Mouse (Mus musculus) left cerebral cortex, postnatal 25 days (tissue): ENCODE data around the gene Tollip. TPM values are rescaled to one million over a fixed set of nuclear protein-coding genes. Genes with fewer than 3 reads are reported as not detected.
A peak's percentile ranks its signal among the peaks of the same experiment; 100 is the strongest.

Experiments
- DNase-seq, 2 experiments: peaks; one replicate each; pipeline ENCODE4 v3.0.0; 2022; ENCODE audit warnings: low spot score in 2 of 2, mixed read lengths in 1 of 2
- intact Hi-C: fragments of 180-260 bp; cut with DNase I; formaldehyde crosslinking; loops from one replicate; pipeline ENCODE4 v1.15.1; 2025
- total RNA-seq, 2 experiments: library from RNA; stranded (reverse); gene quantifications; 2 replicates each; pipeline ENCODE4 v1.2.3; 2021

The Tollip gene
- 100 to 1,000 TPM; 138 to 140 TPM for total RNA-seq

- no peak for DNase-seq
- intact Hi-C loops, result no loop called here
These were observed at the start of gene Tollip for GRCm38 (mm10) chr7:141918407-141918806. Gene Tollip, minus strand, starts transcription at chr7:141918507.

GRCm38 (mm10) chr7:141966281-141966680 is 48.0 kb upstream of the Tollip start:
- no peak for DNase-seq
- intact Hi-C loops, result no loop called here

GRCm38 (mm10) chr7:141962521-141962920 is 44.2 kb upstream of the Tollip start:
- intact Hi-C loops, result loop anchor here (5.0 kb wide), 1 partner anchor 420 kb away; no protein-coding TSS in a partner anchor
- peak in 1 of 2 experiments; percentile 64 for DNase-seq

- peak; percentile 50 to 87 for DNase-seq
These were observed 43.2 kb upstream of the Tollip start for GRCm38 (mm10) chr7:141961491-141961890.

GRCm38 (mm10) chr7:141960926-141961325 is 42.6 kb upstream of the Tollip start:
- DNase-seq, result no peak
- intact Hi-C loops, result loop anchor here (5.0 kb wide), 1 partner anchor 419 kb away; no protein-coding TSS in a partner anchor

More at GRCm38 (mm10) chr7:141961491-141961890, 43.2 kb upstream of the Tollip start:
- intact Hi-C loops, result loop anchor here (5.0 kb wide), 1 partner anchor 419 kb away; no protein-coding TSS in a partner anchor

- no peak for DNase-seq
- intact Hi-C loops, result no loop called here
These were observed 40.8 kb upstream of the Tollip start for GRCm38 (mm10) chr7:141959133-141959532.

- intact Hi-C loops, result no loop called here
- DNase-seq, result no peak
These were observed 39.9 kb upstream of the Tollip start for GRCm38 (mm10) chr7:141958211-141958610.

- intact Hi-C loops, result no loop called here
- DNase-seq, result peak in 1 of 2 experiments; percentile 69
These were observed 39.3 kb upstream of the Tollip start for GRCm38 (mm10) chr7:141957524-141958051.

- intact Hi-C loops, result no loop called here
- peak; percentile 56 to 83 for DNase-seq
These were observed 37.9 kb upstream of the Tollip start for GRCm38 (mm10) chr7:141956174-141956566.

- DNase-seq, result peak in 1 of 2 experiments; percentile 69
- intact Hi-C loops, result no loop called here
These were observed 37.4 kb upstream of the Tollip start for GRCm38 (mm10) chr7:141955565-141956173.

- no peak for DNase-seq
- intact Hi-C loops, result loop anchor here (2.0 kb wide), 1 partner anchor 141 kb away; the partner anchor contains the start of gene Dusp8
These were observed 35.3 kb upstream of the Tollip start for GRCm38 (mm10) chr7:141953616-141954015.

- intact Hi-C loops, result loop anchor here (2.0 kb wide), 1 partner anchor 142 kb away; the partner anchor contains the start of gene Dusp8
- peak in 1 of 2 experiments; percentile 85 for DNase-seq
These were observed 34.6 kb upstream of the Tollip start for GRCm38 (mm10) chr7:141952920-141953319.

GRCm38 (mm10) chr7:141951821-141952220 is 33.5 kb upstream of the Tollip start:
- no peak for DNase-seq

GRCm38 (mm10) chr7:141950104-141951013 is 32.1 kb upstream of the Tollip start:
- intact Hi-C loops, result no loop called here
- DNase-seq, result peak; percentile 60 to 67

More at GRCm38 (mm10) chr7:141951821-141952220, 33.5 kb upstream of the Tollip start:
- intact Hi-C loops, result loop anchor here (2.0 kb wide), 1 partner anchor 143 kb away; the partner anchor contains the start of gene Dusp8

- intact Hi-C loops, result loop anchor here (2.0 kb wide), 1 partner anchor 47 kb away; no protein-coding TSS in a partner anchor
These were observed 31.4 kb upstream of the Tollip start for GRCm38 (mm10) chr7:141949799-141950103.

GRCm38 (mm10) chr7:141948906-141949798 is 30.8 kb upstream of the Tollip start, which contains the start of gene Brsk2:
Gene Brsk2, plus strand, starts transcription at chr7:141949751.
- intact Hi-C loops, result loop anchor here (2.0 kb wide), 1 partner anchor 46 kb away; no protein-coding TSS in a partner anchor
- DNase-seq, result peak; percentile 98

More at GRCm38 (mm10) chr7:141949799-141950103, 31.4 kb upstream of the Tollip start:
- no peak for DNase-seq

GRCm38 (mm10) chr7:141948045-141948444 is 29.7 kb upstream of the Tollip start:
- DNase-seq, result no peak
- intact Hi-C loops, result loop anchor here (2.0 kb wide), 1 partner anchor 45 kb away; no protein-coding TSS in a partner anchor

- DNase-seq, result no peak
- intact Hi-C loops, result no loop called here
These were observed 29.2 kb upstream of the Tollip start for GRCm38 (mm10) chr7:141947512-141947911.

GRCm38 (mm10) chr7:141945927-141946326 is 27.6 kb upstream of the Tollip start:
- intact Hi-C loops, result no loop called here
- peak; percentile 79 to 93 for DNase-seq
